Mouse (Mus musculus) gastrocnemius, postnatal 25 days (tissue): ENCODE data around the gene Zfp689. TPM values are rescaled to one million over a fixed set of nuclear protein-coding genes. Genes with fewer than 3 reads are reported as not detected.
"Not testable (repeated sequence)": the region's sequence is repeated elsewhere in the genome, so short reads cannot be mapped to it uniquely, and the experiment has no call there.

Experiments used
- DNase-seq: peaks from one replicate; pipeline ENCODE4 v3.0.0; 2022
- long read RNA-seq, 2 experiments: library from polyadenylated mRNA; stranded (forward); transcript quantifications; one replicate each; pipeline ENCODE4 v2.0.0; 2021
- total RNA-seq, 2 experiments: library from RNA; stranded (reverse); gene quantifications; 1 replicate in 1 of 2; 2 replicates in 1 of 2; pipeline ENCODE4 v1.2.3; 2021

The Zfp689 gene
- 1 to 10 TPM in 1 of 2 experiments, under 1 TPM in 1; 0.67 to 1.0 TPM for total RNA-seq
- long read RNA-seq, experiment 1, partial matches to known transcripts, result 1 of 2 reads
- long read RNA-seq, experiment 1, other reads (novel, unspliced or antisense), result 0 of 2 reads
- long read RNA-seq, experiment 2, partial matches to known transcripts, result 0 of 2 reads
- long read RNA-seq, experiment 2, other reads (novel, unspliced or antisense), result 0 of 2 reads

DNA sequence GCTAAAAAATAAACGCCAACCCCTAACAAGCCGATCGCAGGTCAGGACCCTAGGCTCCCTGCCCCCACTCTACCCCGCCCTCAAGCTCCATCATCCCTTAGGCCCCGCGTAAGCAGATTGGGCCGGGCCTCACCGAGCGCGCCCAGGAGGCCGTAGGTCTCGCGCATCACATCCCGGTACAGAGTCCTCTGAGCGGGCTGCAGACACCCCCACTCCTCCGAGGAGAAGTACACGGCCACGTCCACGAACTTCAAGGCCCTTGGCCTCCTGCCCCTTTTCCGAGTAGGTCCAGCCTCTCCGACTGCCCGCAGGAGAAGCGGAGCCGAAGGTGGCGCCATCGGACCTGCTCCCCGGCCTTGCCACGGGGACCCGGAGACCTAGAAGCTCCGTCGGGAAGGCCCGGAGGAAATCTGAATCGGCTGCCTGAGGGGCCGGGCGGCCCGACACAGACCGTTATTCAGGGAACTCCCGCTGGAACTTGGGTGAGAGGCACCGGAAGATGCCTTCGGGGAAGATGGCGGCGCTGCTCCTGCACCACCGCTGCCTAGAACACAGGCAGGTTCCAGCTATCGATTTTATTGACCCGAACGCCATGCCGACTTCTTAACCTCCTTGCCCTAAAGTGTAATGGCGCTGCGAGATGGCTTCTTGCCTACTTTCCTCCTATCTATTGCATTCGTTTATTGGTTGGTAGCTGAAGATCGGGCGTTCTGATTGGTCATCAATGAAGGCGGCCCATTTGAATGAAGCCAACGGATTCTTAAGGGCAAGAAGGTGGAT is at the start of gene Zfp689:
Gene Zfp689 (minus strand): TSS at position 638 of the 780 bp plus-strand sequence.
- peak; percentile 89 for DNase-seq

DNA sequence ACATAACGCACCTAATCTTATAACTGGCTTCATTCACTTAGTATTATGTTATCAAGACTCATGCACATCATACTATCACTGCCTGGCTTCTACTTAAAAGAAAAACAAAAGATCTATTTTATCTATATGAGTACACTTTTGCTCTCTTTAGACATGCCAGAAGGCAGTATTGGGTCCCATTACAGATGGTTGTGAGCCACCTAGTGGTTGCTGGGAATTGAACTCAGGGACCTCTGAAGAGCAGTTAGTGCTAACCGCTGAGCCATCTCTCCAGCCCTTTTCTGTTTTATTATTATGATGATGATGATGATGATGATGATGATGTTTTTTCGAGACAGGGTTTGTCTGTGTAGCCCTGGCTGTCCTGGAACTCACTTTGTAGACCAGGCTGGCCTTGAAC is 49.4 kb upstream of the Zfp689 start:
- DNase-seq, result no peak

- DNase-seq, result no peak
Measured at GRCm38 (mm10) chr7:127497382-127497781, 48.4 kb upstream of the Zfp689 start.

DNA sequence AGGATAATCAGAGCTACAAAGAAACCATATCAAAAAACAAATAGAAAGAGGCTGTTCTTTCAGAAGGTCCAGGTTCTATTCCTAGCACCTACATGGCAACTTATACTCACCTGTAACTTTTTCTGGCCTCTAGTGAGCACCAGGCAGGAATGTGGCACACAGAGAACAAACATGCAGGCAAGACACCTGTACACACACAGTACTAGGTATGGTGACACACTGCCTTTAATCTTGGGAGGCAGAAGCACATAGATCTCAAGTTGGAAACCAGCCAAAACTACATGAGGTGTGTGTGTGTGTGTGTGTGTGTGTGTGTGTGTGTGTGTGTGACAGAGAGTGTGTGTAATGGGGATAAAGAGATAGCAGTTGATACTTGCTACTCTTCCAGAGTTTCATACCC is 45.7 kb upstream of the Zfp689 start:
- DNase-seq, result no peak

- no peak for DNase-seq
Measured at GRCm38 (mm10) chr7:127491846-127492245, 42.9 kb upstream of the Zfp689 start.

GRCm38 (mm10) chr7:127489982-127490381 is 41.0 kb upstream of the Zfp689 start:
- DNase-seq, result no peak

GRCm38 (mm10) chr7:127488364-127488763 is 39.4 kb upstream of the Zfp689 start:
- not testable (repeated sequence) for DNase-seq

- DNase-seq, result no peak
Measured at GRCm38 (mm10) chr7:127485416-127485815, 36.5 kb upstream of the Zfp689 start.

DNA sequence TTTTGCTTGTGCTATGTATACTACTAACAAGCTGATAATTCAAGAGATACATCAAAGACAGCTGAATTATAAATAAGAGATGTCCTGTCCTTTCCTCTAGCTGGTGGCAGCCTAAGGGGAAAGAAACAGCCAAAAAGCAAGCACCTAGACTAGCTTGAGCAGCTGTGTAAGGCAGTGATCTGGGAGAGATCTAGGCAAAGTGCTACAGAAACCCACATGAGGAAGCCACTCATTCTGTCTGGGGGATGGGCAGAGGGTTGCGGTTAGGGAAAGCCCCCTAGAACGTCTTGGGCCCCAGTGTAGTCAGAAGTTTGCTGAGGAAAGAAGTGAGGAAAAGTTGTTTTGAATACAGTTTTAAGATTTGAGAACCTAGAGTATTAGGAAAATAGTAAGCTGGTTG is 31.4 kb upstream of the Zfp689 start:
- no peak for DNase-seq

DNA sequence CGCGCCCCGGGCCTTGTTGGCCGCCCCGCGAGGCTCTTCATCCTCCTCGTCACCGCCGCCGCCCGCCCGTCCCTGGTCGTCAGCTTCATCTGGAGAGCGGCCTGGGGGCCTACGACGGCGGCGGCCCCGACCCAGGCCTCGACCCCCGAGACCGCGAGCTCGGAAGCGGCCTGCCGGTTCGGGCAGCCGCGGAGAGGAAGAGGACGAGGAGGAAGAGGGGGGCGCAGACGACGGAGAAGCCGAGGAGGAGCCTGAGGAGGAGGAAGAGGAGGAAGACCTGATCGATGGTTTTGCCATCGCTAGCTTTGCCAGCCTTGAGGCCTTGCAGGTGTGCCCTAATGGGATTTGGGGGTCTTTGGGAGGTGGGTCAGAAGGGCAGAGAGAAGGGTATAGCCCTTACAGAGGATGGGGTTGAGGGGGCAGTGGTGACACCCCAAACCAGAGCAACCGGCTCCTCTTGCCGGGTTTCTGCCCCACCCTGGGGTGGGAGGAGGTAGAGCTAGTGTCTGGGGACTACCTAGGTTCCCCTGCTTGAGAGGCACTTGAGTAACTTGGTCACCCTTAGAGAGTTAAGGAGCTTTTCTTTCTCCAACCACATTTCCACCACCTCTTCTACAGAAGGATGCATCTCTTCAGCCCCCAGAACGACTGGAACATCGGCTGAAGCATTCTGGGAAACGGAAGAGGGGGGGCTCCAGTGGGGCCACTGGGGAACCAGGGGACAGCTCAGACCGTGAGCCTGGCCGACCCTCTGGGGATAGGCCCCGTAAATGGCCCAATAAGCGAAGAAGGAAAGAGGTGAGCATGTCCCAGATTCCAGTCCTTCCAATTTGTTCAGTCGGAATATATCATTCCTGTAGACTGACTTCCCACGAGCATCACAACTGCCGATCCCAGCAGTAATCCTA is 30.6 kb upstream of the Zfp689 start:
- no peak for DNase-seq

- peak; percentile 98 for DNase-seq
Measured at GRCm38 (mm10) chr7:127478635-127479317, 29.8 kb upstream of the Zfp689 start, which contains the start of gene Fbrs. Gene Fbrs (plus strand): TSS chr7:127479199.

GRCm38 (mm10) chr7:127477687-127478634 is 29.0 kb upstream of the Zfp689 start:
- DNase-seq, result peak; percentile 100

DNA sequence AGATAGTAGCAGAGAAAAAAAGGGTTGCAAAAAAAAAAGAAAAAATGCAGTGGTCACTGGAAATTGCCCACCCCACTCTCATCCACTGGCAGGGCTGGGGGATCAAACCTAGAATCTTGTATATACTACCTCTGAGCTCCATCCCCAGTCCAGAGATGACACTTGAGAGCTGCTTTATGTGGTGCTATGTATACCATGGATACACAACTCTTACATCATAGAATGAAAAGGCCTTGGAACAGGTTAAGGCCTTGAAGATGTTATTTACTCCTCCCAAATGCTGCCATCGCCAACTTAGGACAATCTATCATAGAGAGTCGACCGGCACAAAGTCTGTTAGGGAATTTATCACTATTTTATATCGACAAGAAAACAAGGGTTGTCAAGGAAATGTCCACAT is 27.9 kb upstream of the Zfp689 start:
- no peak for DNase-seq

DNA sequence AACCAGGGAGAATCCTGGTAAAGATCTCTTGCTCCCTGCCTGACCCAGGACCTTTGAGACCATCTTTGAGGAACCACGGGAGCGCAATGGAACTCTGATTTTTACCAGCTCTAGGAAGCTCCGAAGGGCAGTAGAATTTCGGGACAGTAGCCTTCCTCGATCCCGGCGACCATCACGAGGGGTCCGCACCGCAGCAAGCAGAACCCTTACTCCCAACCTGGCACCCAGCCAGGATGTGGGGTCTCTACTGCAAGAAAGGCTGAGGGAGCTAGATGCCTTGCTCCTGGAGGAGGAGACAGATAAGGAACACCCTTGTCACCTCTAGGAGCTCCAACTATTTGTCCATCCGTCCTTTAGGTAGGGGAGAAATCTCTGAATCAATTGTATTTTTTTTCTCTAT is 27.4 kb upstream of the Zfp689 start:
- no peak for DNase-seq

- no peak for DNase-seq
Measured at GRCm38 (mm10) chr7:127475186-127475740, 26.3 kb upstream of the Zfp689 start.

- no peak for DNase-seq
Measured at GRCm38 (mm10) chr7:127474378-127475070, 25.6 kb upstream of the Zfp689 start.

DNA sequence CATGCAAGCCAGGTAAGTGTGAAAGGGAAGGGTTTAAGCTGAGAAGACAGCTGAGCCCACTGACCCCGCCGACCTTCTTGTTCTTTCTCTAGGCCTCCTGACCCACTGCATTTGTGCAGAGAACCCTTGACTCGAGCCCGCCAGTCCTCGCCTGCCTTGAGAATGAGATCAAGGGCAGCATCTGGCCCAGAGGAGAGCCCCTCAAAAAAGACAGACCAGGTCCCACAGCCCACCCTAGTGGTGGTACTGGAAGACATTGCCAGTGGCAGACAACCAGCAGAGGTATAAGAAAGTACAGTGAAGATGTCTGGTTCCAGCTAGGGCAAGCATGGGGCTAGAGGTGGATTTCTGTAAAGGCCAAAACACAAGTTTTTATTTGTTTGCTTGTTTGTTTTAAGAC is 24.7 kb upstream of the Zfp689 start:
- DNase-seq, result no peak

DNA sequence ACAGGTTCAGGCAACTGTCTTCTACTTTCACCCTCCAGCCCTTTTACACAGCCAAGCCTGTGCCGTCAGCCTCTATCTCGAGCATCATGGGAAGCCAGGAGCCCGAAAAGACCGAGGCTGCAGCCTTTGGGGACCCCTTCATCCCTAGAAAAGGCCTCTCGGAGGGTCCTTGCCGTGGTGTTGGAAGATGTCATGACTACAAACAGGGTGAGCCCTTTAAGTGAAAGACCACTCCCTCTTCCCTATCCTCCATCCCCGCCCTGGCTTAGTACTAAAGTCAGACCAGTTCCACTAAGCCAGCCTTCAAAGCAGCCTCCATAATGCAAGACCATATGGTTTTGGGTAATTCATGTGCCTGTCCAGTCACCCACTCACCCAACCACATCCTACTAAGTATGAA is 23.1 kb upstream of the Zfp689 start:
- DNase-seq, result no peak

- DNase-seq, result no peak
Measured at GRCm38 (mm10) chr7:127471646-127472010, 22.7 kb upstream of the Zfp689 start.
